Mouse (Mus musculus) lung, postnatal 4 days (tissue): ENCODE measurements around the gene Rnf225.
"Not testable (repeated sequence)": the region's sequence is repeated elsewhere in the genome, so short reads cannot be mapped to it uniquely, and the experiment has no call there.

Experiments
- DNase-seq, 2 experiments: peaks; one replicate each; pipeline ENCODE4 v3.0.0; 2021

Rnf225 gene

DNA sequence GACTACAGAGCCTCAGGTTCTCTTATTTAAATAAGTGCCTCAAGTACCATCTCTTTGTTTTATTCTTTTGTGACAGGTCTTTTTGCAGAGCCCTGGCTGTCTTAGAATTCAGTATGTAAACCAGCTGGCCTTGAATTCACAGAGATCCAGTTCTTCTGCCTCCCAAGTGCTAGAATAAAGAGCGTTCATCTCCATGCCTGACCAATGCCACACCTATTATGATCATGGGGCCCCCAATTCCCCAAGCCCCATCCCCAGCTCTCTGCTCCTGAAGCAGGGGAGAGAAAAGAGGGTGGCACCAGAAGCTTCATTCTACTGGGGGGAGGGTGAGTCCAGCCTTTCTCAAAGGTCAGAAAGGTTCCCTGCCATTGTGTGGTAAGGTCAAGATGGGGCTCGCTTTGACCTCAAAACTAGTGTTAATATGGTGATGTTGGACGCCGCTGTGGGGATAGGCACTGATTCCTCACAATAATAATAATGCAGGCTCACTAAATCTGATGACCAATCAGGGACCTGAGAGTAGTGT lies 6.5 kb downstream of the Rnf225 start:
- no peak for DNase-seq

GRCm38 (mm10) chr7:12934808-12935207 lies 7.6 kb downstream of the Rnf225 start:
- DNase-seq, result no peak

DNA sequence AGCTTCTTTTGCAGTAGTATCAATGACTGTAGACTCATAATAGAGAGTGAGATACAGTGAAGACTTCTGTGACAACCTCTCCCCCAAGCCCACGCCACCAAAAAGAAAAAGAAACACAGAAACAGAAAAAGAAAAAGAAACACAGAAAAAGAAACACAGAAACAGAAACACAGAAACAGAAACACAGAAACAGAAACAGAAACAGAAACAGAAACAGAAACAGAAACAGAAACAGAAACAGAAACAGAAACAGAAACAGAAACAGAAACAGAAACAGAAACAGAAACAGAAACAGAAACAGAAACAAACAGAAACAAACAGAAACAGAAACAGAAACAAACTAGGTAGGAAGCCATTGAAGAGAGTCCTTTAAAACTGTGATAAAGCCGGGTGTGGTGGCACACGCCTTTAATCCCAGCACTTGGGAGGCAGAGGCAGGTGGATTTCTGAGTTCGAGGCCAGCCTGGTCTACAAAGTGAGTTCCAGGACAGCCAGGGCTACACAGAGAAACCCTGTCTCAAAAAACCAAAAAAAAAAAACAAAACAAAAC lies 10.1 kb downstream of the Rnf225 start:
- DNase-seq, result not testable (repeated sequence)

GRCm38 (mm10) chr7:12940599-12940998 lies 13.4 kb downstream of the Rnf225 start:
- no peak for DNase-seq

DNA sequence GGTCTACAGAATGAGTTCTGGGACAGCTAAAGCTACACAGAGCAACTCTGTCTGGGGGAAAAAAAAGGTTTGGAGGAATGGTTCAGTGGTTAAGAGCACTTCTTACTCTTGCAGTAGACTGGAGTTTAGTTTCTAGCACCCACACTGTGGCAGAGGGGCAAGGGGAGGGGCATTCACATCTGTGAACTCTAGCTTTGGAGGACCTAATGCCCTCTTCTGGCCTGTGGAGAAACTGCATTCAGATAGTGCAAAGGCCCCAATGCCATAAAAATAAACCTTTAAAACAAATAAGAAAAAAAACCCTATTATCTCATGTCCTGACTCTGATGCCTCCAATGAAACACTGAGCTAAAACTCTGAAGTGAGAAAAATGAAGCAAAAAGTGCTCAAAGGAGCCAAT lies 16.3 kb downstream of the Rnf225 start:
- DNase-seq, result peak in 1 of 2 experiments; percentile 36

- DNase-seq, result peak; percentile 95 to 96
Observed at GRCm38 (mm10) chr7:12949032-12949871, 22.0 kb downstream of the Rnf225 start.

- DNase-seq, result no peak
Observed at GRCm38 (mm10) chr7:12949872-12950229, 22.6 kb downstream of the Rnf225 start.

DNA sequence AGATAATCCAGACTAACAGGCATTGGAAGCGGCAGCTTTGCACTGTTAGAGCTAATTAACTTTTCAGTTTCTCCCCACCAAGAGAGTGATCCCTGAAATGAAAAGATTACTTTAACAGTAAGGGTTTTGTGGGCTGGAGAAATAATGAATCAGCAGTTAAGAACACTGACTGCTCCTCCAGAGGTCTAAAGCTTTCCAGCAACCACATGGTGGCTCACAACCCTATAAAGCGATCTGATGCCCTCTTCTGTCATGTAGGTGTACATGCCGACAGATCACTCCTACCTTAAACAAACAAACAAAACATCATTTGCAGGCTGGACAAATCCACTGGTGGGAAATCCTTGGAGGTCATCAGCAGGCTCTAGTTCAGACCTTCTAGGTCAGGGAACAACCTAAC lies 27.7 kb downstream of the Rnf225 start:
- no peak for DNase-seq

DNA sequence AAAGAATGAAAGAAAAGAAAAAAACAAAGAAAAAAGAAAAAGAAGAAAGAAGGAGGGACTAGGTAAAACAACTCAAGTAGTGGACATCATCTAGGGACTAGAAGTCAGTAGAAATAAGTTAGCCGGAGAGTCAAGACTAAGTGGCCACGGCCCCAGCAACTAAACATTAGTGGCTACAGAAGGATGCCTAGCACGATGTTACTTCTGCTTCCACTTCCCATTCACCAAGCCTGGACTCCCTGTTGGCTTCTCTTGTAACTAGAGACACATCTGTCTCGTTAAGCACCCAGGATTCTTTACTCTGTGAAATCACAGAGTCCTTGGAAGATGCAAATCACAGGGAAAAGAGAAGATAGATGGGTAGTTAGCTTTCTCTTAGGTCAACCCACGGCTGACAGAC lies 30.3 kb downstream of the Rnf225 start:
- DNase-seq, result no peak

DNA sequence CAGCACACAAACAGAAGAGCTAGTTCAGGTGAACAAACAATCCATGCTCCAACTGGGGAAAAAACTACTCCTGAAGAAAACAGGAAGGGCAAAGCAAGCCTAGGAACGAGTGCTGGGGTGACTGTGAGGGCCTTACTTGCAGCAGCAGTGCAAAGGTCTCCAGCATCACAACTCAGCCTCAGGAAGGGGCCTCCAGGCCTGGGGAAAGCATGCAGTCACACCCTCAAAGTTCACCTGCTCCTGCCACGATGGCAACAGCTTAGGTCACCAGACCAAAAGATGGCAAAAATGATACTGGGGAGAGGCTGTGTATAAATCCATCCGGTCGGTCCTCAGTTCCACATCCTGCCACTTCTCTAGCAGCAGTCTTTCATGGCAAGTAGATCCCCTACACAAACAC lies 31.7 kb downstream of the Rnf225 start:
- no peak for DNase-seq

DNA sequence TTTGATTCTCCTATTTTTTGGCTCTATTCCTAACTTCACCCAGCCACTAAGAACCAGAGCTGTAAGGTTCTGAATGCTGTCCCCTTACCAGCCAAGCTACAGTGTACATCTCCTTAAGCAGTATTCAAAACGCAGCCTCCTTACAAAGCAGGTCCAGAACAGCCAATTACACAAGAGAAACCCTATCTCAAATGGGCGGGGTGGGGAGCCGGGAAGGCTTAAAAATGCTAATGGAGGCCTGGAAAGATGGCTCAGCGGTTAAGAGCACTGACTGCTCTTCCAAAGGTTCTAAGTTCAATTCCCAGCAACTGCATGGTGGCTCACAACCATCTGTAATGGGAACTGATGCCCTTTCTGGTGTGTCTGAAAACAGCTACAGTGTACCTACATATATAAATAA lies 32.5 kb downstream of the Rnf225 start:
- no peak for DNase-seq

DNA sequence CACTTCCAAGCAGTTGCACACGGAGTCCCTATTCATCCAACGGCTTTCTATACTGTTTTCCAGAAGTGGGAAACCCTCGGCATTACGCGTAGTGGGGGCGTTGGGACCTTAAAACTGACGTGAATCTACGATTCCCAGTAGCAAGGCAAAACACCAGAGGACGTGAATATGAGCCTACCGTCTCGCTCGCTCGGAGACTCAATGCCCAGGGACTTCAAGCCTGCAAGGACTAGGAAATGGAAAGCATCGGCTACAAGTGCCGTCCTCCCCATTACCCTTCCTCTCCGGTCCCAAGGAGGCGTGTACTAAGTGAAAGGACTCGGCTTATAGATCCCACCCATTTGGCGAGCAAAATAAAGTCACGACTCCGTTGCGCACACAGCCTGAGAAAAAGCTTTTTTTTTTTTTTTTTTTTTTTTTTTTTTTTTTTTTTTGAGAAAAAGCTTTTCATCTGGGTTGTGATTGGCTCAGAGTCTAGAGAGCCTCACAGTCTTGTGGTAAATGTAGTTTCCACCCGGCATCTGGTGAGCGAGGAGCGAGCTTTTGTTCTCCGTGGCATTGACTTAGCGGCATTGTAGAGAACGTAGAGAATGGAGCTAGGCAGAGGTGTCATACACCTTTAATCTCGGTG lies 34.4 kb downstream of the Rnf225 start:
- DNase-seq, result peak; percentile 61

DNA sequence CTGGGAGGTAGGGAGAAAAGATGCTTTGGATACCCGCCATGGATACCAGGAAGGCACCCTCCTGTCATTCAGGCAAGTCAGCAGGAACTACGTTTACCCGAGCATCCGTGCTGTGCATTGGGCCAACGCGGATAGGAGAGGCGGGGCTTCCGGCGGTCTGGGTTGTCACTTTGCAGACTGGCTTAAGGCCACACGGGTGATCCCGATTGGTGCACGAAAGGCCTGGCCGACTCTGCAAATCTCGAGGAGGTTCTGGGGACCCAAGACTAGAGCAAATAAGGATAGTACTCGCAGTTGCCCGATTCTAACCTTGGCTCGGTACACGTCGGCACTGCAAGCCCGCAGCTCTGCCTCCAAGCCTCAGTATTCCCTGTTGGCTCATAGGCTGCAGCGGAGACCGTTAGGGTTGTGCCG lies 38.5 kb downstream of the Rnf225 start, which contains the start of gene Zfp324:
Gene Zfp324 (plus strand): TSS at position 161 of the 414 bp plus-strand sequence.
- peak; percentile 93 to 94 for DNase-seq

GRCm38 (mm10) chr7:12966104-12966845 lies 39.1 kb downstream of the Rnf225 start:
- peak; percentile 71 for DNase-seq

GRCm38 (mm10) chr7:12970906-12971305 lies 43.7 kb downstream of the Rnf225 start:
- DNase-seq, result no peak

- peak; percentile 99 for DNase-seq
Observed at GRCm38 (mm10) chr7:12977682-12978389, 50.6 kb downstream of the Rnf225 start, which contains the start of gene Zfp446. Gene Zfp446, plus strand, starts transcription at chr7:12977848.

- DNase-seq, result peak in 1 of 2 experiments; percentile 16
Observed at GRCm38 (mm10) chr7:12978931-12979722, 51.9 kb downstream of the Rnf225 start.

GRCm38 (mm10) chr7:12979776-12980175 lies 52.6 kb downstream of the Rnf225 start:
- DNase-seq, result peak; percentile 29 to 61

DNA sequence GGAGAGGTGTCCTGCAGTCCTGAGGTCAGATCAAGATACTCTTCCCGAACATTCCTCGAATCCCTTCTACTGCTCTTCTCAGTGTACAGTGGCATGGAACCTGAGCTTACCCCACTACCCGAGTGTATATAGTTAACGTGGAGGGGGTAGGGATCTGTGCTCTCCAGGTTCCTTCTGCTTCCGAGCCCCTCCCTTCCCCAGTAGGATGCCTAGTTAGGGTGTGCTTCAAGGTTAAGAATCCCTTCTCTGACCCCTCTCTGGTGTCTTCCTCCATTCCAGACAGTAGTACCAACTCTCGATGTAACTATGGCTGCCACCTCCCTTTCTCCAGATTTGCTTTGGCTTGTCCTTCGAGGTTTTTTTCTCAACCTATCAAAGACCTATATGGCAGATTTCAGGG lies 53.1 kb downstream of the Rnf225 start:
- no peak for DNase-seq
